Comparison of ENCODE assay signal across 11 mouse cellular contexts in the genomic region with DNA sequence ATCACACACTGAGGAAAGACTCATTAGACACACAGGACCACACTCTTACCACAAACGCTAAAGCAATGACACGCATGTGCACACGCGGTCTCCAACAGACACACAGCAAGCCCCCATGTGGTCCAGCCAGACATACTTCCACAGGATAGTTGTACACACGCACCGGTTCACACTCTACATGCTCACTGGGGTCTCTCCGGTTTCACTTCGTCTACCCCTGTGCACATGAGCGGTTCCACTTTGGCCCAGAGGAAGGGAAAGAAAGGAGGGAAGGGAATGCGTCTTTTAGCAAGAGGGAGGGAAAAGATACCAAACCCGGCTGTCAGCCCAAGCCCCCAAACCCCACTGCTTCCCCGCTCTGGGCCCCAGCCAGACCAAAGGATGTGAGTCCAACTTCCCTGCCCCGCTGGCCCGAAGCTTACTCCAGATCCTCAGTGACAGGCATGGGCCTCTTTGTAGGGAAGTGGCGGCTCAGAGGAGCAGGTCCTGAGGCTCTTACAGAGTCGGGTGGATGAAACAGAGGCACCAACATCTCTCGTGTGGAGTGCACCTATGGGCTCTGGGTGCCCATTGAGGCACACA. TPM values are rescaled to one million over a fixed set of nuclear protein-coding genes. Genes with fewer than 3 reads are reported as not detected.
DNase-seq lines count a peak whose midpoint lies in the region; ATAC-seq and TF ChIP-seq lines count a peak whose summit lies in the region.
"Had no signal": no experiment of that assay in that cellular context is flagged by ENCODE, and none has a peak within 500 bp of the region (broad histone marks: within the 10 kb centered on the region; RNA-seq: fewer than 3 reads in every experiment).

No protein-coding gene starts in this region.

- no peak overlapping the region for H3K27ac ChIP-seq in heart, embryonic 13.5 days (replicated peaks)
- no peak overlapping the region for H3K27ac ChIP-seq in lung, embryonic 14.5 days (ENCODE audit: low read depth)
- H3K27ac ChIP-seq in stomach, embryonic 14.5 days (ENCODE audit: low read length): peak overlapping the region; percentile 44; the same call in 1 of the 2 replicates
- H3K27ac ChIP-seq in midbrain, embryonic 14.5 days (replicated peaks; ENCODE audit: low read depth, low read length): no peak overlapping the region
- H3K27ac ChIP-seq: liver, embryonic 14.5 days had no signal

- ATAC-seq in heart, embryonic 13.5 days (ENCODE audit: extremely low read depth, insufficient number of reproducible peaks, low FRiP score, low TSS enrichment): no peak; the same call in 1 of the 2 replicates
- ATAC-seq in lung, embryonic 14.5 days (ENCODE audit: insufficient read depth): peak; percentile 7; the same call in 1 of the 2 replicates
- ATAC-seq in hematopoietic stem cell, adult 5-6 weeks (replicated peaks in 1 of 2; ENCODE audit: insufficient read depth in 1 of 2, low FRiP score in 2 of 2, low TSS enrichment in 1 of 2, low read depth in 1 of 2, poor library complexity in 2 of 2, severe bottlenecking in 2 of 2): peak; percentile 8 to 54; a peak in 2 of 4 replicates
- no peak; the same call in 1 of the 2 replicates for ATAC-seq in stomach, embryonic 14.5 days (ENCODE audit: insufficient number of reproducible peaks, insufficient read depth, low FRiP score, low read depth)
- ATAC-seq in midbrain, embryonic 14.5 days (ENCODE audit: low FRiP score, low TSS enrichment): no peak

- peaks cover 84% of the 10 kb centered on the region for H3K27me3 ChIP-seq in heart, embryonic 13.5 days (replicated peaks)
- H3K27me3 ChIP-seq in lung, embryonic 14.5 days (ENCODE audit: insufficient read depth, low read length): peaks cover 38% of the 10 kb centered on the region
- H3K27me3 ChIP-seq in stomach, embryonic 14.5 days (ENCODE audit: control insufficient read depth, insufficient read depth, low read length): no peaks in the 10 kb centered on the region; the same call in 1 of the 2 replicates
- H3K27me3 ChIP-seq in midbrain, embryonic 14.5 days (ENCODE audit: control insufficient read depth, insufficient read depth, low read length): peaks cover 33% of the 10 kb centered on the region

- H3K9ac ChIP-seq in heart, embryonic 13.5 days: 0 out of 2 replicates have a peak overlapping the region, but pooled peaks have one; percentile 50
- no peak overlapping the region for H3K9ac ChIP-seq in lung, embryonic 14.5 days
- H3K9ac ChIP-seq in stomach, embryonic 14.5 days (replicated peaks; ENCODE audit: low read depth, low read length): no peak overlapping the region
- H3K9ac ChIP-seq in midbrain, embryonic 14.5 days (replicated peaks; ENCODE audit: low read length): no peak overlapping the region
- H3K9ac ChIP-seq: liver, embryonic 14.5 days had no signal

- no peak for TF ChIP-seq CTCF in lung, embryonic 14.5 days (IDR thresholded peaks at IDR 0.05; ENCODE audit: low read depth)

- H3K4me2 ChIP-seq in heart, embryonic 13.5 days: peak overlapping the region; percentile 75
- H3K4me2 ChIP-seq in lung, embryonic 14.5 days: peak overlapping the region; percentile 73
- peak overlapping the region; percentile 74; the same call in 1 of the 2 replicates for H3K4me2 ChIP-seq in stomach, embryonic 14.5 days (replicated peaks; ENCODE audit: low read depth, low read length)
- H3K4me2 ChIP-seq in midbrain, embryonic 14.5 days (ENCODE audit: low read length): no peak overlapping the region

- 31% methylated on average over 17 of the region's 17 CpGs for WGBS in heart, embryonic 13.5 days
- 37% methylated on average over 17 of the region's 17 CpGs for WGBS in lung, embryonic 14.5 days
- WGBS in stomach, embryonic 14.5 days: 29% methylated on average over 16 of the region's 17 CpGs
- WGBS in midbrain, embryonic 14.5 days: 33% methylated on average over 17 of the region's 17 CpGs

- H3K36me3 ChIP-seq in heart, embryonic 13.5 days: no peaks in the 10 kb centered on the region
- no peaks in the 10 kb centered on the region for H3K36me3 ChIP-seq in lung, embryonic 14.5 days (ENCODE audit: insufficient read depth)
- H3K36me3 ChIP-seq in stomach, embryonic 14.5 days (ENCODE audit: control insufficient read depth, insufficient read depth, low read length): no peaks in the 10 kb centered on the region
- H3K36me3 ChIP-seq in midbrain, embryonic 14.5 days (ENCODE audit: control insufficient read depth, insufficient read depth, low read length): no peaks in the 10 kb centered on the region

- H3K4me3 ChIP-seq in heart, embryonic 13.5 days: peak overlapping the region; percentile 57
- no peak overlapping the region for H3K4me3 ChIP-seq in lung, embryonic 14.5 days (ENCODE audit: low read depth, low read length)
- H3K4me3 ChIP-seq in stomach, embryonic 14.5 days (ENCODE audit: low read depth, low read length): peak overlapping the region; percentile 5; the same call in 1 of the 2 replicates
- H3K4me3 ChIP-seq in midbrain, embryonic 14.5 days (replicated peaks; ENCODE audit: low read depth, low read length): no peak overlapping the region

- no peak for DNase-seq in heart, adult 9 months (ENCODE audit: low spot score in 2 of 2)
- DNase-seq in lung, embryonic 14.5 days: peak; percentile 50
- DNase-seq in lung, postnatal 14 days: no peak
- DNase-seq in B cell, adult 2 months: no peak
- no peak for DNase-seq in midbrain, embryonic 14.5 days
- DNase-seq: cerebellum, postnatal 25 days had no signal

- H3K4me1 ChIP-seq in heart, embryonic 13.5 days: peaks cover 31% of the 10 kb centered on the region
- peaks cover 4% of the 10 kb centered on the region for H3K4me1 ChIP-seq in lung, embryonic 14.5 days (ENCODE audit: insufficient read depth)
- peaks cover 7% of the 10 kb centered on the region for H3K4me1 ChIP-seq in stomach, embryonic 14.5 days (ENCODE audit: control insufficient read depth, insufficient read depth, low read length)
- no peaks in the 10 kb centered on the region for H3K4me1 ChIP-seq in midbrain, embryonic 14.5 days (ENCODE audit: control insufficient read depth, insufficient read depth, low read length)

- H3K9me3 ChIP-seq in heart, embryonic 13.5 days: 0 out of 2 replicates have a peak, but pooled peaks cover 3% of the 10 kb centered on the region
- H3K9me3 ChIP-seq in lung, embryonic 14.5 days (ENCODE audit: low read depth, low read length): no peaks in the 10 kb centered on the region
- no peaks in the 10 kb centered on the region for H3K9me3 ChIP-seq in stomach, embryonic 14.5 days (ENCODE audit: control insufficient read depth, low read depth, low read length)
- no peaks in the 10 kb centered on the region for H3K9me3 ChIP-seq in midbrain, embryonic 14.5 days (ENCODE audit: control insufficient read depth, low read length)

RNA-seq across cellular contexts. Expression of gene Col8a2, which starts 1.6 kb away (rescaled TPM):
- 4.2 and 4.9 TPM in 2 replicates for polyA plus RNA-seq in heart, embryonic 13.5 days (2015; fragmentation: Nextera tagmentation; extraction: Ambion mirVana)
- 4.0 and 5.2 TPM in 2 replicates for polyA plus RNA-seq in lung, embryonic 14.5 days (2014; fragmentation: Nextera tagmentation; extraction: Ambion mirVana)
- total RNA-seq in hematopoietic stem cell, adult 5-6 weeks (2017): not detected in 2 replicates
- polyA plus RNA-seq in stomach, embryonic 14.5 days (2014; fragmentation: Nextera tagmentation; extraction: Ambion mirVana): 10.2 and 10.8 TPM in 2 replicates
- 0.57 and 1.1 TPM in 2 replicates for polyA plus RNA-seq in midbrain, embryonic 14.5 days (2014; fragmentation: Nextera tagmentation; extraction: Ambion mirVana)

RNA-seq across cellular contexts. Expression of gene Trappc3, which starts 26.1 kb away (rescaled TPM):
- polyA plus RNA-seq in heart, embryonic 13.5 days (2015; fragmentation: Nextera tagmentation; extraction: Ambion mirVana): 68.5 and 74.5 TPM in 2 replicates
- 26.7 and 28.9 TPM in 2 replicates for polyA plus RNA-seq in lung, embryonic 14.5 days (2014; fragmentation: Nextera tagmentation; extraction: Ambion mirVana)
- 39.9 and 58.4 TPM in 2 replicates for total RNA-seq in hematopoietic stem cell, adult 5-6 weeks (2017)
- polyA plus RNA-seq in stomach, embryonic 14.5 days (2014; fragmentation: Nextera tagmentation; extraction: Ambion mirVana): 14.7 and 17.1 TPM in 2 replicates
- polyA plus RNA-seq in midbrain, embryonic 14.5 days (2014; fragmentation: Nextera tagmentation; extraction: Ambion mirVana): 37.1 and 124 TPM in 2 replicates

RNA-seq across cellular contexts. Expression of gene Map7d1, which starts 32.0 kb away (rescaled TPM):
- 36.7 and 37.1 TPM in 2 replicates for polyA plus RNA-seq in heart, embryonic 13.5 days (2015; fragmentation: Nextera tagmentation; extraction: Ambion mirVana)
- polyA plus RNA-seq in lung, embryonic 14.5 days (2014; fragmentation: Nextera tagmentation; extraction: Ambion mirVana): 50.7 and 61.1 TPM in 2 replicates
- total RNA-seq in hematopoietic stem cell, adult 5-6 weeks (2017): 28.5 and 40.6 TPM in 2 replicates
- 37.2 and 38.7 TPM in 2 replicates for polyA plus RNA-seq in stomach, embryonic 14.5 days (2014; fragmentation: Nextera tagmentation; extraction: Ambion mirVana)
- polyA plus RNA-seq in midbrain, embryonic 14.5 days (2014; fragmentation: Nextera tagmentation; extraction: Ambion mirVana): 78.3 and 85.3 TPM in 2 replicates

RNA-seq across cellular contexts. Expression of gene Adprhl2, which starts 33.3 kb away (rescaled TPM):
- polyA plus RNA-seq in heart, embryonic 13.5 days (2015; fragmentation: Nextera tagmentation; extraction: Ambion mirVana): 40.5 and 44.6 TPM in 2 replicates
- polyA plus RNA-seq in lung, embryonic 14.5 days (2014; fragmentation: Nextera tagmentation; extraction: Ambion mirVana): 52.8 and 56.8 TPM in 2 replicates
- total RNA-seq in hematopoietic stem cell, adult 5-6 weeks (2017): 27.8 and 30.4 TPM in 2 replicates
- polyA plus RNA-seq in stomach, embryonic 14.5 days (2014; fragmentation: Nextera tagmentation; extraction: Ambion mirVana): 48.5 and 50.4 TPM in 2 replicates
- polyA plus RNA-seq in midbrain, embryonic 14.5 days (2014; fragmentation: Nextera tagmentation; extraction: Ambion mirVana): 64.2 and 76.6 TPM in 2 replicates

RNA-seq across cellular contexts. Expression of gene Tekt2, which starts 37.3 kb away (rescaled TPM):
- polyA plus RNA-seq in heart, embryonic 13.5 days (2015; fragmentation: Nextera tagmentation; extraction: Ambion mirVana): 1.7 and 2.4 TPM in 2 replicates
- polyA plus RNA-seq in lung, embryonic 14.5 days (2014; fragmentation: Nextera tagmentation; extraction: Ambion mirVana): 1.3 and 2.5 TPM in 2 replicates
- not detected in 2 replicates for total RNA-seq in hematopoietic stem cell, adult 5-6 weeks (2017)
- 9.4 and 11.9 TPM in 2 replicates for polyA plus RNA-seq in stomach, embryonic 14.5 days (2014; fragmentation: Nextera tagmentation; extraction: Ambion mirVana)
- polyA plus RNA-seq in midbrain, embryonic 14.5 days (2014; fragmentation: Nextera tagmentation; extraction: Ambion mirVana): 7.4 and 9.7 TPM in 2 replicates
- total RNA-seq: monocyte, adult 5-6 weeks had no signal

Comparison
In these comparisons a context has a peak if more than half of its experiments do, and no peak if none do; other contexts are left out.
1. ATAC-seq: peak in lung, embryonic 14.5 days (single experiment) and hematopoietic stem cell, adult 5-6 weeks (2 of 2); none in heart, embryonic 13.5 days (single experiment), stomach, embryonic 14.5 days (single experiment) and midbrain, embryonic 14.5 days (single experiment).
2. H3K4me3 ChIP-seq: peak in heart, embryonic 13.5 days (single experiment) and stomach, embryonic 14.5 days (single experiment); none in lung, embryonic 14.5 days (single experiment) and midbrain, embryonic 14.5 days (single experiment).